ENCODE assay signal across 14 mouse cellular contexts in the genomic region with DNA sequence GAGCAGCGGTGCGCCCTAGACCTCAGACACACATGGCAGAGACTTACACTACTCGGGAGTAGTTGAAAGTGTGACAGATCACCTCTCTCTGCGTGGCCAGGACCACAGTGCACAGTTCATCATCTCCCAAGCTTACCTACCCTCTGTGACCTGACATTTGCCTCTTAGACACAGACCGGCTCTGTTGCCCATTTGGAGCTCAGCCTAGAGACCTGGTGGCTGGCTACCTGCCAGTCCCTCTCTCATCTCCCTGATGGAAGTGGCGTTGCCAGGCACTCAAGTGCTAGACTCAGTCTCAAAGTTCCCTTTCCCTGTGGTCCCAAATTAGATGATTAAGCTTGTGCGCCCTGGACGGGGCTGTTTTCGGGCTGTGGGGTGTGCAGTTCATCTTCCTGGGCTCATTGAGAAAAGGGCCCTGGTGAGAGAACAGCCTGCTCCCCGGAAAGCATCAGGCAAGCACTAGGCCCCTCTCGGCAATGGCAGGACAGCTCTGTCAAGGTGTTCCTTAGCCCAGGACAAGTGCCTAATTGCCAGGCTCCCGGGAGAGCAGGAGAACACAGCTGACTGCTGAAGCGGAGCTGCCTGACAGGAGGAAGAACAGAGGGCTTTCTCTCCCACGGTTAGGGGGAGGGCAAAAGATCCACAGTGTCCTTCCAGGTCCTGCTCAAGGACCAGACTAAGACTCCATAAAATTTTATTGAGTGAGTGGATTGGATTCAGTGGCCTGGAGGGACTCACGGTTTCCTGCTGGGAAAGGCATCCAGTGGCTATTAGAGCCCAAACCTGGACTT.
DNase-seq lines count a peak whose midpoint lies in the region; ATAC-seq and TF ChIP-seq lines count a peak whose summit lies in the region.
"Had no signal": no experiment of that assay in that cellular context is flagged by ENCODE, and none has a peak within 500 bp of the region (broad histone marks: within the 10 kb centered on the region; RNA-seq: fewer than 3 reads in every experiment).

No protein-coding gene starts in this region.

- H3K27me3 ChIP-seq in liver, adult 2 months (ENCODE audit: control insufficient read depth, insufficient read depth, low read length), result no peaks in the 10 kb centered on the region
- no peaks in the 10 kb centered on the region for H3K27me3 ChIP-seq in liver, postnatal 0 days (ENCODE audit: insufficient read depth, low read length)
- H3K27me3 ChIP-seq in limb, embryonic 10.5 days (ENCODE audit: low read depth, poor library complexity, severe bottlenecking), result peaks cover 17% of the 10 kb centered on the region; the same call in 1 of the 2 replicates
- H3K27me3 ChIP-seq: embryonic facial prominence, embryonic 12.5 days had no signal

- no peak for TF ChIP-seq POLR2A in liver, adult 2 months (IDR thresholded peaks at IDR 0.05; ENCODE audit: extremely low read depth, insufficient read depth, low read length)

- no peak for TF ChIP-seq CTCF in liver, adult 2 months (IDR thresholded peaks at IDR 0.05; ENCODE audit: low read depth, low read length)
- no peak for TF ChIP-seq CTCF in liver, postnatal 0 days (IDR thresholded peaks at IDR 0.05; ENCODE audit: low read depth)

- no peaks in the 10 kb centered on the region for H3K36me3 ChIP-seq in liver, adult 2 months (ENCODE audit: control insufficient read depth, insufficient read depth, low read length)
- no peaks in the 10 kb centered on the region for H3K36me3 ChIP-seq in liver, postnatal 0 days (replicated peaks; ENCODE audit: insufficient read depth, low read length)
- no peaks in the 10 kb centered on the region for H3K36me3 ChIP-seq in limb, embryonic 10.5 days
- H3K36me3 ChIP-seq: embryonic facial prominence, embryonic 12.5 days; G1E had no signal

- 63% methylated on average over 15 of the region's 15 CpGs for WGBS in liver, adult 2 months
- 65% methylated on average over 15 of the region's 15 CpGs for WGBS in liver, postnatal 0 days (ENCODE audit: insufficient replicate concordance)
- 60% methylated on average over 15 of the region's 15 CpGs for WGBS in limb, embryonic 10.5 days

- no peak overlapping the region for H3K4me2 ChIP-seq in liver, postnatal 0 days (ENCODE audit: low read depth, low read length)
- H3K4me2 ChIP-seq: embryonic facial prominence, embryonic 12.5 days had no signal

- no peak overlapping the region for H3K4me3 ChIP-seq in liver, adult 2 months (ENCODE audit: insufficient read depth, low read depth, low read length)
- no peak overlapping the region for H3K4me3 ChIP-seq in liver, postnatal 0 days (ENCODE audit: low read depth, low read length)
- H3K4me3 ChIP-seq in limb, embryonic 10.5 days, result no peak overlapping the region
- H3K4me3 ChIP-seq: embryonic facial prominence, embryonic 12.5 days had no signal

- no peak overlapping the region for H3K27ac ChIP-seq in liver, adult 2 months (replicated peaks; ENCODE audit: insufficient read depth, low read depth, low read length)
- no peak overlapping the region for H3K27ac ChIP-seq in liver, postnatal 0 days (ENCODE audit: low read depth)
- peak overlapping the region; percentile 5; the same call in 1 of the 2 replicates for H3K27ac ChIP-seq in limb, embryonic 10.5 days
- H3K27ac ChIP-seq: embryonic facial prominence, embryonic 12.5 days had no signal

- no peak overlapping the region for H3K9ac ChIP-seq in liver, adult 2 months (ENCODE audit: low read depth, low read length)
- H3K9ac ChIP-seq in liver, postnatal 0 days (replicated peaks), result no peak overlapping the region
- H3K9ac ChIP-seq: embryonic facial prominence, embryonic 12.5 days had no signal

- H3K79me2 ChIP-seq in liver, adult 2 months (ENCODE audit: control insufficient read depth, insufficient read depth, low read length), result no peaks in the 10 kb centered on the region

- DNase-seq in cerebellum, adult 11-12 months, result peak; percentile 30
- no peak for DNase-seq in cerebellum, adult 8-10 months
- peak; percentile 72 for DNase-seq in liver, adult 2 months (ENCODE audit: extremely low read depth, low read depth, low spot score)
- DNase-seq in liver, postnatal 0 days, result no peak
- DNase-seq in kidney, adult 18-20 months, result peak; percentile 43
- DNase-seq in limb, embryonic 10.5 days (ENCODE audit: low spot score), result no peak
- DNase-seq in right cerebral cortex, adult 18-20 months, result no peak
- DNase-seq: B cell, adult 2 months; layer of hippocampus, adult 9-11 months; lung, adult 18-20 months had no signal

- 0 out of 2 replicates have a peak, but pooled peaks cover 3% of the 10 kb centered on the region for H3K4me1 ChIP-seq in liver, adult 2 months (ENCODE audit: control insufficient read depth, insufficient read depth, low read length)
- no peaks in the 10 kb centered on the region for H3K4me1 ChIP-seq in liver, postnatal 0 days (ENCODE audit: insufficient read depth)
- H3K4me1 ChIP-seq in limb, embryonic 10.5 days, result peaks cover 36% of the 10 kb centered on the region

- ATAC-seq in liver, postnatal 0 days, result no peak
- no peak for ATAC-seq in erythroblast, adult 5-6 weeks (replicated peaks; ENCODE audit: low FRiP score, poor library complexity, severe bottlenecking)
- ATAC-seq: forebrain, embryonic 16.5 days had no signal

- H3K9me3 ChIP-seq in liver, postnatal 0 days (ENCODE audit: low read length), result no peaks in the 10 kb centered on the region
- no peaks in the 10 kb centered on the region; the same call in 1 of the 2 replicates for H3K9me3 ChIP-seq in limb, embryonic 10.5 days (replicated peaks)

- TF ChIP-seq EP300 in liver, postnatal 0 days (IDR thresholded peaks at IDR 0.05; ENCODE audit: low read depth), result no peak

Comparison
In these comparisons a context has a peak if more than half of its experiments do, and no peak if none do; other contexts are left out.
1. DNase-seq: peak in cerebellum, adult 11-12 months (single experiment), liver, adult 2 months (single experiment) and kidney, adult 18-20 months (single experiment); none in cerebellum, adult 8-10 months (single experiment), liver, postnatal 0 days (single experiment), limb, embryonic 10.5 days (single experiment) and right cerebral cortex, adult 18-20 months (single experiment).